Mouse (Mus musculus): ENCODE results near the gene Clybl. TPM values are rescaled to one million over a fixed set of nuclear protein-coding genes. Genes with fewer than 3 reads are reported as not detected.

The Clybl gene
- polyA plus RNA-seq, 1 experiment from 2014 or later: 76.8 TPM

DNA sequence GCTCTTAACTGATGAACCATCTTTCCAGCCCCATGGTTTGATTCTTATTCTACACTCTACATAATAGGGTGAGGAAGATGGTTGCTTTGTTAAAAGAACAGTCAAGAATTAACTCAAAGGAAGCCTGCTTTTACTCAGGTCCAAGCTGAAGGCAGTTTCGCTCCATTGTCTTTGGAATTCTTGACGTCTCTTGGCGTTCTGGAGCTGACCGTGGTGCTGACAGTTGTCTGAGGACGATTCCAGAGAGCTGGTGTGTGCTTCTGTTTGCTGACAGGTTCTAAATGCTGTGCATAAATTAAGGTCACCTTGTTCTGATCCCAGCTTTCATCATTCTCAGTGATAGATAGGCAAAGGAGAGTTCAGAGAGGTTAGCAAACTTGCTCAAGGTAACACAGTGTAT lies 140.6 kb downstream of the Clybl start:
- Histone ChIP-seq H3K9ac (ENCODE audit: low read depth, low read length) (no peak overlapping the region), H3K9me3 (replicated peaks; ENCODE audit: control insufficient read depth, low read length) (no peaks in the 10 kb centered on the region), H3K27ac (ENCODE audit: low read depth, low read length) (no peak overlapping the region), H3K4me1 (ENCODE audit: control insufficient read depth, insufficient read depth, low read length) (no peaks in the 10 kb centered on the region), H3K4me2 (no peak overlapping the region), H3K4me3 (ENCODE audit: low read depth, low read length) (no peak overlapping the region), H3K36me3 (ENCODE audit: control insufficient read depth, insufficient read depth, low read length) (no peaks in the 10 kb centered on the region), H3K27me3 (ENCODE audit: control insufficient read depth, insufficient read depth, low read length) (no peaks in the 10 kb centered on the region)
- 16% methylated on average over 5 of the region's 5 CpGs for WGBS (ENCODE audit: insufficient replicate concordance)
- ATAC-seq (replicated peaks; ENCODE audit: insufficient number of reproducible peaks, low FRiP score, low TSS enrichment): no peak

DNA sequence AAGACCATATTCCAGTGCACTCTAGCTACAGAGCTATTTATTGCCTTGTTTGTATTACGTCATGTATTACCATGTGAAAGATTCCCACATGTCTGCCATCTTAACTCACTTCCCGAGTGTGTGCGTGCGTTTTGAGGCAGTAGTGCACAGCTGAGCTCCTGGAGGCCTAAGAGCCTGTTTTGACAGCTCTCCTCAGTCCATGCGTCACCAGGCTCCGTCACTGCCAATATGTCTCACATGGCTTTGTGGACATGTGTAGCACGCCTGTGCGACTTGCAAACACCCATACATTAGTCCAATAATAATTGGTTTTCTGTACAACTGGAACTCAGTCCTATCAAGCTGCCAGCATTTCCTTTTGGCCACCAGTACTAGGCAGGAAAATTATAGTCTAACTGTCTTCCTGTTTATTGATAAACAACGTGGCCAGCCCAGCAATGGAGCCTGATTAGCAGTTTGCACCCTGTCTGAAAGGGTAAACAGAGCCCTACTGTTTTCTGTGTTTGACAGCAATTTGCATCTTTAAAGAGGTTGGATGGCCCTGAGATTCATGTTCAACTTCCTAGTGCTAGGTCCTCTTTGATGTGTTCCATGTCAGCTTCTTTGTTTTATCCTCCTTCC lies 142.4 kb downstream of the Clybl start:
- WGBS (ENCODE audit: insufficient replicate concordance): 73% methylated on average over 9 of the region's 9 CpGs
- H3K9me3 ChIP-seq (replicated peaks; ENCODE audit: control insufficient read depth, low read length): no peaks in the 10 kb centered on the region

GRCm38 (mm10) chr14:122330136-122330535 lies 148.6 kb downstream of the Clybl start:
- 70% methylated on average over 9 of the region's 9 CpGs for WGBS (ENCODE audit: insufficient replicate concordance)
- Histone ChIP-seq H3K4me2 (no peak overlapping the region), H3K27ac (ENCODE audit: low read depth, low read length) (no peak overlapping the region), H3K4me1 (ENCODE audit: control insufficient read depth, insufficient read depth, low read length) (no peaks in the 10 kb centered on the region), H3K9ac (ENCODE audit: low read depth, low read length) (no peak overlapping the region), H3K4me3 (ENCODE audit: low read depth, low read length) (no peak overlapping the region), H3K9me3 (replicated peaks; ENCODE audit: control insufficient read depth, low read length) (no peaks in the 10 kb centered on the region), H3K27me3 (ENCODE audit: control insufficient read depth, insufficient read depth, low read length) (no peaks in the 10 kb centered on the region), H3K36me3 (ENCODE audit: control insufficient read depth, insufficient read depth, low read length) (no peaks in the 10 kb centered on the region)
- no peak for ATAC-seq (replicated peaks; ENCODE audit: insufficient number of reproducible peaks, low FRiP score, low TSS enrichment)

More for the DNA sequence above, 142.4 kb downstream of the Clybl start:
- Histone ChIP-seq H3K4me3 (ENCODE audit: low read depth, low read length) (no peak overlapping the region), H3K36me3 (ENCODE audit: control insufficient read depth, insufficient read depth, low read length) (no peaks in the 10 kb centered on the region), H3K9ac (ENCODE audit: low read depth, low read length) (no peak overlapping the region), H3K4me1 (ENCODE audit: control insufficient read depth, insufficient read depth, low read length) (no peaks in the 10 kb centered on the region), H3K27ac (ENCODE audit: low read depth, low read length) (no peak overlapping the region), H3K4me2 (no peak overlapping the region), H3K27me3 (ENCODE audit: control insufficient read depth, insufficient read depth, low read length) (no peaks in the 10 kb centered on the region)
- no peak for ATAC-seq (replicated peaks; ENCODE audit: insufficient number of reproducible peaks, low FRiP score, low TSS enrichment)

DNA sequence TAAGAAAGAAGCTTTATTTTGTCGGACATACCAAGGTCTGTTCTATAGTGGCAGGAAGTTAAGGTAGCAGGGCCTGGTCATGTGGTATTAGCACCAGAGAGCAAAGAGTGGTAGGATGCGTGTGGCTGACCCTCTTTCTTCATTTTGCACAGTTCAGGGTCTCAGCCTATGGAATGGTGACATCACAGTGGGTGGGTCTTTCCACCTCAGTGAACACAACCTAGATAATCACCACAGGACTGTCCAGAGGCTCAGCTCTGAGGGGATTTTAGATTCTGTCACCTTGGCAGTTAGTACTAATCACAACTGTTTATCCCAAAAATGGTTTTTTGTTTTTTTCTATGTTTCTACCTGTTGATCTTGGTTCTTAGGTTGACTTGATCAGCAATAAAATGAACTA lies 149.2 kb downstream of the Clybl start:
- ATAC-seq (replicated peaks; ENCODE audit: insufficient number of reproducible peaks, low FRiP score, low TSS enrichment): no peak
- Histone ChIP-seq H3K9me3 (replicated peaks; ENCODE audit: control insufficient read depth, low read length) (no peaks in the 10 kb centered on the region), H3K4me2 (no peak overlapping the region), H3K9ac (ENCODE audit: low read depth, low read length) (no peak overlapping the region), H3K4me1 (ENCODE audit: control insufficient read depth, insufficient read depth, low read length) (no peaks in the 10 kb centered on the region), H3K27me3 (ENCODE audit: control insufficient read depth, insufficient read depth, low read length) (no peaks in the 10 kb centered on the region), H3K4me3 (ENCODE audit: low read depth, low read length) (no peak overlapping the region), H3K36me3 (ENCODE audit: control insufficient read depth, insufficient read depth, low read length) (no peaks in the 10 kb centered on the region), H3K27ac (ENCODE audit: low read depth, low read length) (no peak overlapping the region)
- 78% methylated on average over 2 of the region's 2 CpGs for WGBS (ENCODE audit: insufficient replicate concordance)

DNA sequence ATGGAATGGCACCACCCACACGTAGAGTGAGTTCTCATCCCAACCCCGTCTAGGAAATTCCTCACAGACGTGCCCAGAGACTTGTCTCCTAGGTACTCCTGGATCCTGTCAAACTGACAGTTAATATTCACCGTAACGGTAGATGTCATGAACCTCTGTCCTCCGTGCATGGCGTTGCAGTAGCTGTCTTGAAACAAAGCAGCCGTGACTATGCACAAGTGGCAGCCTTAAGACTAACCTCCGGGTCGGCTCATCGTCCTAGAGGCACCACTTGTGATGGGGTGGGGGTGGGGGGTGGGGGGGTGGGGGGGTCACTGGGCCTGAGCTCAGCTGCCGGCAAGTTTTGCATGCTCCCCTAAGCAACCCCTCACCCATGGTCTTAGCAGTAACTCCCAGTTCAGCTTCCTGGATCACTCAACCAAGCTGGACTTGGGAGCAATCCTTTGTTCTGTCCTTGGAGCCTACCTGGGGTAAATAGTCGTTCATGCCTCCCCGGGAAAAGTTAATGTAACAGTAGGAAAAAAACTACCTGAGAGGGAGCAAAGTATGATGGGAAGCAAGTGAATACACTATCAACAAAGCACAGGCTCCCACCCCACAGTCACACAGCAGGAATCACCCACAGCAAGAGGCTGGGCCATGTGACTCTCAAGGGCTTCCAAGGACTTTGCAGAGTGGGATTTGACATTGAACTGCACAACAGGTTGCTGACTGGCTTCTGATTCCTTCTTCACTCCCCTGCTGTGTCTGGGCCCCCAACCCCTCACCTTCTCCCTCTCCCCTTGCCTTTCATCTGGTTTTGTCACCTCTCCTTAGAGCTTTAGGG lies 150.3 kb downstream of the Clybl start:
- no peaks in the 10 kb centered on the region for H3K9me3 ChIP-seq (replicated peaks; ENCODE audit: control insufficient read depth, low read length)
- H3K4me2 ChIP-seq: no peak overlapping the region
- H3K4me1 ChIP-seq (ENCODE audit: control insufficient read depth, insufficient read depth, low read length): 0 out of 2 replicates have a peak, but pooled peaks cover 1% of the 10 kb centered on the region
- H3K27me3 ChIP-seq (ENCODE audit: control insufficient read depth, insufficient read depth, low read length): no peaks in the 10 kb centered on the region
- H3K4me3 ChIP-seq (ENCODE audit: low read depth, low read length): no peak overlapping the region
- H3K27ac ChIP-seq (ENCODE audit: low read depth, low read length): no peak overlapping the region
- ATAC-seq (replicated peaks; ENCODE audit: insufficient number of reproducible peaks, low FRiP score, low TSS enrichment): no peak
- H3K9ac ChIP-seq (ENCODE audit: low read depth, low read length): no peak overlapping the region
- 24% methylated on average over 14 of the region's 14 CpGs for WGBS (ENCODE audit: insufficient replicate concordance)
- H3K36me3 ChIP-seq (ENCODE audit: control insufficient read depth, insufficient read depth, low read length): no peaks in the 10 kb centered on the region

- no peak overlapping the region for H3K27ac ChIP-seq (ENCODE audit: low read depth, low read length)
- H3K4me2 ChIP-seq: no peak overlapping the region
- ATAC-seq (replicated peaks; ENCODE audit: insufficient number of reproducible peaks, low FRiP score, low TSS enrichment): no peak
- 30% methylated on average over 4 of the region's 4 CpGs for WGBS (ENCODE audit: insufficient replicate concordance)
- H3K9ac ChIP-seq (ENCODE audit: low read depth, low read length): no peak overlapping the region
- 0 out of 2 replicates have a peak, but pooled peaks cover 3% of the 10 kb centered on the region for H3K4me1 ChIP-seq (ENCODE audit: control insufficient read depth, insufficient read depth, low read length)
- no peaks in the 10 kb centered on the region for H3K27me3 ChIP-seq (ENCODE audit: control insufficient read depth, insufficient read depth, low read length)
- H3K9me3 ChIP-seq (replicated peaks; ENCODE audit: control insufficient read depth, low read length): no peaks in the 10 kb centered on the region
- no peak overlapping the region for H3K4me3 ChIP-seq (ENCODE audit: low read depth, low read length)
- H3K36me3 ChIP-seq (ENCODE audit: control insufficient read depth, insufficient read depth, low read length): no peaks in the 10 kb centered on the region
These were observed 155.5 kb downstream of the Clybl start for GRCm38 (mm10) chr14:122336957-122337356.

GRCm38 (mm10) chr14:122338784-122339183 lies 157.3 kb downstream of the Clybl start:
- no peaks in the 10 kb centered on the region for H3K9me3 ChIP-seq (replicated peaks; ENCODE audit: control insufficient read depth, low read length)
- H3K36me3 ChIP-seq (ENCODE audit: control insufficient read depth, insufficient read depth, low read length): no peaks in the 10 kb centered on the region
- H3K4me3 ChIP-seq (ENCODE audit: low read depth, low read length): no peak overlapping the region
- 0 out of 2 replicates have a peak, but pooled peaks cover 3% of the 10 kb centered on the region for H3K4me1 ChIP-seq (ENCODE audit: control insufficient read depth, insufficient read depth, low read length)
- ATAC-seq (replicated peaks; ENCODE audit: insufficient number of reproducible peaks, low FRiP score, low TSS enrichment): no peak
- no peaks in the 10 kb centered on the region for H3K27me3 ChIP-seq (ENCODE audit: control insufficient read depth, insufficient read depth, low read length)
- H3K4me2 ChIP-seq: no peak overlapping the region
- WGBS (ENCODE audit: insufficient replicate concordance): 80% methylated on average over 4 of the region's 4 CpGs
- H3K27ac ChIP-seq (ENCODE audit: low read depth, low read length): no peak overlapping the region
- no peak overlapping the region for H3K9ac ChIP-seq (ENCODE audit: low read depth, low read length)

GRCm38 (mm10) chr14:122340141-122340540 lies 158.6 kb downstream of the Clybl start:
- Histone ChIP-seq H3K27me3 (ENCODE audit: control insufficient read depth, insufficient read depth, low read length) (no peaks in the 10 kb centered on the region), H3K36me3 (ENCODE audit: control insufficient read depth, insufficient read depth, low read length) (no peaks in the 10 kb centered on the region), H3K4me2 (no peak overlapping the region), H3K4me1 (ENCODE audit: control insufficient read depth, insufficient read depth, low read length) (0 out of 2 replicates have a peak, but pooled peaks cover 3% of the 10 kb centered on the region), H3K27ac (ENCODE audit: low read depth, low read length) (no peak overlapping the region), H3K4me3 (ENCODE audit: low read depth, low read length) (no peak overlapping the region), H3K9ac (ENCODE audit: low read depth, low read length) (no peak overlapping the region), H3K9me3 (replicated peaks; ENCODE audit: control insufficient read depth, low read length) (no peaks in the 10 kb centered on the region)
- no peak for ATAC-seq (replicated peaks; ENCODE audit: insufficient number of reproducible peaks, low FRiP score, low TSS enrichment)
- WGBS (ENCODE audit: insufficient replicate concordance): 88% methylated on average over 5 of the region's 5 CpGs
